Mouse (Mus musculus): Measurements from ENCODE around the gene Msl2. TPM values are rescaled to one million over a fixed set of nuclear protein-coding genes. Genes with fewer than 3 reads are reported as not detected.

Msl2 gene
- total and polyA plus RNA-seq, 3 experiments = 15.5 to 30.8 (median 18.7) TPM

- no peak for DNase-seq (ENCODE audit: extremely low read depth)
- Histone ChIP-seq H3K9me3 (replicated peaks; ENCODE audit: low read length) (no peaks in the 10 kb centered on the region), H3K9ac (ENCODE audit: insufficient read depth, low read depth) (no peak overlapping the region), H3K27me3 (replicated peaks) (no peaks in the 10 kb centered on the region), H3K36me3 (replicated peaks in 1 of 2; ENCODE audit: control insufficient read depth in 1 of 2, insufficient read depth in 1 of 2, low read length in 1 of 2) (peaks cover 0 to 3% of the 10 kb centered on the region in 2 experiments), H3K27ac (ENCODE audit: insufficient read depth, low read depth) (no peak overlapping the region), H3K4me3 (replicated peaks in 1 of 3; ENCODE audit: low read depth in 2 of 3, low read length in 2 of 3, poor library complexity in 1 of 3) (no peak overlapping the region), H3K4me2 (ENCODE audit: insufficient read depth, low read depth, poor library complexity, severe bottlenecking) (no peak overlapping the region), H3K4me1 (ENCODE audit: control insufficient read depth in 1 of 2, insufficient read depth in 2 of 2) (no peaks in the 10 kb centered on the region), H3K79me2 (replicated peaks; ENCODE audit: control insufficient read depth, extremely low read depth, insufficient read depth, poor library complexity, severe bottlenecking) (no peaks in the 10 kb centered on the region)
- TF ChIP-seq HCFC1 (IDR thresholded peaks at IDR 0.05; ENCODE audit: low read depth, low read length) (no peak), ZKSCAN1 (IDR thresholded peaks at IDR 0.05; ENCODE audit: borderline replicate concordance, low read depth, low read length) (no peak), SMC3 (IDR thresholded peaks at IDR 0.05; ENCODE audit: low read depth, low read length) (no peak), NRF1 (IDR thresholded peaks at IDR 0.05; ENCODE audit: low read depth, low read length) (no peak), USF1 (IDR thresholded peaks at IDR 0.05; ENCODE audit: low read depth, low read length) (no peak), EP300 (IDR thresholded peaks at IDR 0.05; ENCODE audit: low read length) (no peak), RAD21 (IDR thresholded peaks at IDR 0.05; ENCODE audit: low read depth, low read length) (no peak), POLR2AphosphoS2 (IDR thresholded peaks at IDR 0.05; ENCODE audit: low read depth, low read length) (no peak), GABPA (IDR thresholded peaks at IDR 0.05; ENCODE audit: insufficient replicate concordance, low read depth, low read length) (no peak), MAFK (IDR thresholded peaks at IDR 0.05; ENCODE audit: insufficient replicate concordance, low read length) (no peak), ETS1 (conservative IDR thresholded peaks at IDR 0.05; ENCODE audit: low read depth, low read length) (no peak), IRF4 (IDR thresholded peaks at IDR 0.05; ENCODE audit: low read depth, low read length) (no peak), JUN (IDR thresholded peaks at IDR 0.05; ENCODE audit: insufficient read depth, low read depth, low read length) (no peak), TBP (conservative IDR thresholded peaks at IDR 0.05; ENCODE audit: low read depth, low read length) (no peak), CHD2 (IDR thresholded peaks at IDR 0.05; ENCODE audit: low read length) (no peak), ZMIZ1 (IDR thresholded peaks at IDR 0.05; ENCODE audit: low read depth, low read length) (no peak), BHLHE40 (IDR thresholded peaks at IDR 0.05; ENCODE audit: low read depth, low read length) (no peak), NELFE (IDR thresholded peaks at IDR 0.05; ENCODE audit: low read depth, low read length) (no peak)
- in situ Hi-C loops (cut with MboI; ENCODE audit: low pct_ligation_motif_present, low pct_unique_long_range_greater_than_20kb, low sequenced_read_pairs) = loop anchor here (25.0 kb wide), 1 partner anchor 131 kb away; no protein-coding TSS in a partner anchor
- dilution Hi-C loops (cut with MboI; ENCODE audit: extremely low pct_ligation_motif_present, extremely low pct_unique_long_range_greater_than_20kb, low sequenced_read_pairs) = no loop called here
Observed at GRCm38 (mm10) chr9:101143635-101144034, 69.7 kb downstream of the Msl2 start.

- Histone ChIP-seq H3K4me3 (replicated peaks in 1 of 3; ENCODE audit: low read depth in 2 of 3, low read length in 2 of 3, poor library complexity in 1 of 3) (no peak overlapping the region), H3K27me3 (replicated peaks) (no peaks in the 10 kb centered on the region), H3K4me1 (ENCODE audit: control insufficient read depth in 1 of 2, insufficient read depth in 2 of 2) (no peaks in the 10 kb centered on the region), H3K79me2 (replicated peaks; ENCODE audit: control insufficient read depth, extremely low read depth, insufficient read depth, poor library complexity, severe bottlenecking) (no peaks in the 10 kb centered on the region), H3K4me2 (ENCODE audit: insufficient read depth, low read depth, poor library complexity, severe bottlenecking) (no peak overlapping the region), H3K9me3 (replicated peaks; ENCODE audit: low read length) (no peaks in the 10 kb centered on the region), H3K36me3 (replicated peaks in 1 of 2; ENCODE audit: control insufficient read depth in 1 of 2, insufficient read depth in 1 of 2, low read length in 1 of 2) (no peaks in the 10 kb centered on the region), H3K9ac (ENCODE audit: insufficient read depth, low read depth) (no peak overlapping the region), H3K27ac (ENCODE audit: insufficient read depth, low read depth) (no peak overlapping the region)
- no peak for DNase-seq (ENCODE audit: extremely low read depth)
- no peak for TF ChIP-seq MAX (IDR thresholded peaks at IDR 0.05; ENCODE audit: low read length)
- TF ChIP-seq RAD21 (IDR thresholded peaks at IDR 0.05; ENCODE audit: low read depth, low read length) = peak; percentile 30
- peak in 1 of 2 experiments; percentile 33; a peak in 2 of 4 replicates for TF ChIP-seq CTCF (conservative IDR thresholded peaks at IDR 0.05 in 1 of 2, IDR thresholded peaks at IDR 0.05 in 1 of 2; ENCODE audit: low read depth in 2 of 2, low read length in 2 of 2)
- peak; percentile 51; the same call in 1 of the 2 replicates for TF ChIP-seq ZNF384 (IDR thresholded peaks at IDR 0.05; ENCODE audit: low read depth, low read length)
- in situ Hi-C loops (cut with MboI; ENCODE audit: low pct_ligation_motif_present, low pct_unique_long_range_greater_than_20kb, low sequenced_read_pairs) = no loop called here
- dilution Hi-C loops (cut with MboI; ENCODE audit: extremely low pct_ligation_motif_present, extremely low pct_unique_long_range_greater_than_20kb, low sequenced_read_pairs) = no loop called here
Observed at GRCm38 (mm10) chr9:101152872-101153271, 79.0 kb downstream of the Msl2 start.

Other genes starting within 250 kb of the Msl2 start
- gene Pccb, start 39.2 kb upstream of the Msl2 start, total RNA-seq (2012; rRNA removed) = 17.3 and 18.7 TPM in 2 replicates
- 17.7 and 18.4 TPM in 2 replicates for gene Pccb, start 39.2 kb upstream of the Msl2 start, total RNA-seq (2014; rRNA removed)
- gene Pccb, start 39.2 kb upstream of the Msl2 start, polyA plus RNA-seq (2012; ENCODE audit: insufficient read length, low read depth) = 26.3 and 31.6 TPM in 2 replicates
- gene Ppp2r3a, start 177.7 kb downstream of the Msl2 start, total RNA-seq (2012; rRNA removed) = 0.88 and 1.2 TPM in 2 replicates
- gene Ppp2r3a, start 177.7 kb downstream of the Msl2 start, total RNA-seq (2014; rRNA removed) = 1.8 TPM in 2 replicates
- gene Ppp2r3a, start 177.7 kb downstream of the Msl2 start, polyA plus RNA-seq (2012; ENCODE audit: insufficient read length, low read depth) = 2.1 and 2.2 TPM in 2 replicates

All from CH12.LX (cell line).